Mouse (Mus musculus): Measurements from ENCODE around the gene Tmem14a. TPM values are rescaled to one million over a fixed set of nuclear protein-coding genes. Genes with fewer than 3 reads are reported as not detected.

The Tmem14a gene
- polyA plus RNA-seq, 1 experiment from 2014 or later = 13.4 TPM

GRCm38 (mm10) chr1:21239911-21240898, 21.8 kb downstream of the Tmem14a start, which contains the start of gene Gsta3:
TSS of gene Gsta3 (plus strand) at chr1:21240589.
- WGBS = 88% methylated on average over 8 of the region's 8 CpGs
- Histone ChIP-seq H3K4me2 (replicated peaks) (no peak within 1 kb of the TSS), H3K36me3 (no peaks in the 10 kb centered on the region), H3K27me3 (replicated peaks) (no peaks in the 10 kb centered on the region), H3K27ac (no peak within 1 kb of the TSS), H3K9ac (no peak within 1 kb of the TSS), H3K4me1 (no peaks in the 10 kb centered on the region), H3K4me3 (no peak within 1 kb of the TSS), H3K9me3 (no peaks in the 10 kb centered on the region)
- no peak for ATAC-seq (ENCODE audit: low FRiP score, low read depth)

- H3K27ac ChIP-seq = no peak overlapping the region
- no peaks in the 10 kb centered on the region for H3K9me3 ChIP-seq
- 84% methylated on average over 1 of the region's 1 CpGs for WGBS
Observed at GRCm38 (mm10) chr1:21241096-21241495, 22.7 kb downstream of the Tmem14a start.

GRCm38 (mm10) chr1:21244290-21244960, 26.1 kb downstream of the Tmem14a start:
- Histone ChIP-seq H3K4me1 (no peaks in the 10 kb centered on the region), H3K9ac (no peak overlapping the region), H3K9me3 (no peaks in the 10 kb centered on the region), H3K4me2 (replicated peaks) (no peak overlapping the region), H3K4me3 (no peak overlapping the region), H3K36me3 (no peaks in the 10 kb centered on the region), H3K27ac (no peak overlapping the region), H3K27me3 (replicated peaks) (no peaks in the 10 kb centered on the region)
- ATAC-seq (ENCODE audit: low FRiP score, low read depth) = no peak
- WGBS = 79% methylated on average over 4 of the region's 4 CpGs

More at GRCm38 (mm10) chr1:21241096-21241495, 22.7 kb downstream of the Tmem14a start:
- H3K4me1 ChIP-seq = no peaks in the 10 kb centered on the region
- no peak overlapping the region for H3K9ac ChIP-seq
- H3K27me3 ChIP-seq (replicated peaks) = no peaks in the 10 kb centered on the region
- H3K36me3 ChIP-seq = no peaks in the 10 kb centered on the region
- no peak overlapping the region for H3K4me3 ChIP-seq
- H3K4me2 ChIP-seq (replicated peaks) = no peak overlapping the region
- no peak for ATAC-seq (ENCODE audit: low FRiP score, low read depth)

GRCm38 (mm10) chr1:21246136-21246535, 27.8 kb downstream of the Tmem14a start:
- Histone ChIP-seq H3K27ac (no peak overlapping the region), H3K27me3 (replicated peaks) (no peaks in the 10 kb centered on the region), H3K4me1 (no peaks in the 10 kb centered on the region), H3K4me3 (no peak overlapping the region), H3K9ac (no peak overlapping the region), H3K4me2 (replicated peaks) (no peak overlapping the region), H3K36me3 (no peaks in the 10 kb centered on the region), H3K9me3 (no peaks in the 10 kb centered on the region)
- no peak for ATAC-seq (ENCODE audit: low FRiP score, low read depth)
- WGBS = 86% methylated on average over 3 of the region's 3 CpGs

GRCm38 (mm10) chr1:21247896-21248295, 29.5 kb downstream of the Tmem14a start:
- no peaks in the 10 kb centered on the region for H3K36me3 ChIP-seq

GRCm38 (mm10) chr1:21248560-21249390, 30.4 kb downstream of the Tmem14a start:
- no peaks in the 10 kb centered on the region for H3K4me1 ChIP-seq
- 88% methylated on average over 9 of the region's 9 CpGs for WGBS
- ATAC-seq (ENCODE audit: low FRiP score, low read depth) = no peak
- no peak overlapping the region for H3K9ac ChIP-seq
- no peaks in the 10 kb centered on the region for H3K27me3 ChIP-seq (replicated peaks)
- no peak overlapping the region for H3K4me2 ChIP-seq (replicated peaks)
- H3K36me3 ChIP-seq = no peaks in the 10 kb centered on the region
- H3K9me3 ChIP-seq = no peaks in the 10 kb centered on the region
- H3K27ac ChIP-seq = no peak overlapping the region
- H3K4me3 ChIP-seq = no peak overlapping the region

More at GRCm38 (mm10) chr1:21247896-21248295, 29.5 kb downstream of the Tmem14a start:
- Histone ChIP-seq H3K27ac (no peak overlapping the region), H3K9ac (no peak overlapping the region), H3K27me3 (replicated peaks) (no peaks in the 10 kb centered on the region), H3K4me3 (no peak overlapping the region), H3K9me3 (no peaks in the 10 kb centered on the region), H3K4me1 (no peaks in the 10 kb centered on the region), H3K4me2 (replicated peaks) (no peak overlapping the region)
- no peak for ATAC-seq (ENCODE audit: low FRiP score, low read depth)

- WGBS = 30% methylated on average over 6 of the region's 6 CpGs
- Histone ChIP-seq H3K9me3 (no peaks in the 10 kb centered on the region), H3K4me3 (no peak overlapping the region), H3K4me2 (replicated peaks) (no peak overlapping the region), H3K27ac (no peak overlapping the region), H3K36me3 (no peaks in the 10 kb centered on the region), H3K4me1 (no peaks in the 10 kb centered on the region), H3K27me3 (replicated peaks) (no peaks in the 10 kb centered on the region), H3K9ac (no peak overlapping the region)
- 0 out of 2 replicates have a peak, but pooled peaks have one; percentile 13 for ATAC-seq (ENCODE audit: low FRiP score, low read depth)
Observed at GRCm38 (mm10) chr1:21251661-21252060, 33.3 kb downstream of the Tmem14a start.

- Histone ChIP-seq H3K9me3 (no peaks in the 10 kb centered on the region), H3K4me2 (replicated peaks) (no peak overlapping the region), H3K27ac (no peak overlapping the region), H3K36me3 (no peaks in the 10 kb centered on the region), H3K4me1 (no peaks in the 10 kb centered on the region), H3K9ac (no peak overlapping the region), H3K4me3 (no peak overlapping the region), H3K27me3 (replicated peaks) (no peaks in the 10 kb centered on the region)
- ATAC-seq (ENCODE audit: low FRiP score, low read depth) = no peak
- 91% methylated on average over 10 of the region's 10 CpGs for WGBS
Observed at GRCm38 (mm10) chr1:21252566-21253302, 34.4 kb downstream of the Tmem14a start.

- H3K4me3 ChIP-seq = no peak overlapping the region
- no peak overlapping the region for H3K4me2 ChIP-seq (replicated peaks)
- no peaks in the 10 kb centered on the region for H3K4me1 ChIP-seq
- ATAC-seq (ENCODE audit: low FRiP score, low read depth) = no peak
- H3K9ac ChIP-seq = no peak overlapping the region
- 90% methylated on average over 1 of the region's 1 CpGs for WGBS
- H3K27ac ChIP-seq = no peak overlapping the region
- no peaks in the 10 kb centered on the region for H3K36me3 ChIP-seq
- H3K9me3 ChIP-seq = no peaks in the 10 kb centered on the region
- no peaks in the 10 kb centered on the region for H3K27me3 ChIP-seq (replicated peaks)
Observed at GRCm38 (mm10) chr1:21253303-21253650, 34.9 kb downstream of the Tmem14a start.

GRCm38 (mm10) chr1:21253856-21254255, 35.5 kb downstream of the Tmem14a start:
- H3K36me3 ChIP-seq = no peaks in the 10 kb centered on the region
- WGBS = 83% methylated on average over 4 of the region's 4 CpGs

GRCm38 (mm10) chr1:21255625-21256345, 37.4 kb downstream of the Tmem14a start:
- Histone ChIP-seq H3K9me3 (no peaks in the 10 kb centered on the region), H3K9ac (no peak overlapping the region), H3K36me3 (no peaks in the 10 kb centered on the region), H3K27ac (no peak overlapping the region), H3K4me2 (replicated peaks) (no peak overlapping the region), H3K4me1 (no peaks in the 10 kb centered on the region), H3K4me3 (no peak overlapping the region), H3K27me3 (replicated peaks) (no peaks in the 10 kb centered on the region)
- WGBS = 92% methylated on average over 7 of the region's 7 CpGs
- no peak for ATAC-seq (ENCODE audit: low FRiP score, low read depth)

More at GRCm38 (mm10) chr1:21253856-21254255, 35.5 kb downstream of the Tmem14a start:
- Histone ChIP-seq H3K4me1 (no peaks in the 10 kb centered on the region), H3K27ac (no peak overlapping the region), H3K4me3 (no peak overlapping the region), H3K27me3 (replicated peaks) (no peaks in the 10 kb centered on the region), H3K4me2 (replicated peaks) (no peak overlapping the region), H3K9me3 (no peaks in the 10 kb centered on the region), H3K9ac (no peak overlapping the region)
- no peak for ATAC-seq (ENCODE audit: low FRiP score, low read depth)

Data from neural tube, embryonic 12.5 days (tissue).